ENCODE assay signal across 8 mouse cellular contexts in the genomic region with DNA sequence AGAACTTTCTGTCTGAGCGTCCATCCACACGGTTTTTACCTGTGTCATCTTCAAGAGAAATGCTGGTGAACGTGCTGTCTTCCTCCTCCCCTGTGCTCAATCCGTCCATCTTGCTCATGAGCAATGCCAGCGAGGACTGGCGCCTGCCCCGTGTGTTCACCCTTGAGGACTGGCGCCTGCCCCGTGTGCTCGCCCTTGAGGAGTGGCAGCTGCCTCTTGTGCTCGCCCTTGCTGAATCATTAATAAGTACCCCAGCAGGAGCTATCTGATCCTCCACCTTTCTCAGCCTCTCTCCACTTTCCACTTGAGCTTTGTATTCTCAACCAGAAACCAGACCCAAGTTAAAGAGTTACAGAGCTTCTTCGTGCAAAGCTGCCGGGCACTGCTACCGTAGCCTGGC. TPM values are rescaled to one million over a fixed set of nuclear protein-coding genes. Genes with fewer than 3 reads are reported as not detected.
A peak's percentile ranks its signal among the peaks of the same experiment; 100 is the strongest.
DNase-seq lines count a peak whose midpoint lies in the region; ATAC-seq and TF ChIP-seq lines count a peak whose summit lies in the region.

A gene (minus strand): TSS at position 170 of the 400 bp plus-strand sequence.

- no peaks in the 10 kb centered on the region for H3K4me1 ChIP-seq in lung, embryonic 14.5 days (ENCODE audit: insufficient read depth)
- H3K4me1 ChIP-seq in hindbrain, embryonic 16.5 days (ENCODE audit: control insufficient read depth, insufficient read depth, low read depth, low read length): no peaks in the 10 kb centered on the region
- no peaks in the 10 kb centered on the region for H3K4me1 ChIP-seq in midbrain, postnatal 0 days (ENCODE audit: insufficient read depth, low read length)

- DNase-seq in lung, embryonic 14.5 days: peak; percentile 44
- no peak for DNase-seq in lung, postnatal 14 days
- no peak for DNase-seq in gastrocnemius, adult 2 months
- DNase-seq in left cerebral cortex, postnatal 4 days: no peak
- DNase-seq in midbrain, postnatal 0 days (ENCODE audit: low spot score): no peak
- DNase-seq in thymus, postnatal 4 days: no peak

- intact Hi-C loops in gastrocnemius, adult 2 months (cut with DNase I): no loop called here
- intact Hi-C loops in left cerebral cortex, postnatal 4 days (cut with DNase I): no loop called here

- no peak within 1 kb of the TSS for H3K4me3 ChIP-seq in lung, embryonic 14.5 days (ENCODE audit: low read depth, low read length)
- H3K4me3 ChIP-seq in gastrocnemius, adult 2 months: no peak within 1 kb of the TSS
- H3K4me3 ChIP-seq in hindbrain, embryonic 16.5 days (ENCODE audit: low read length): no peak within 1 kb of the TSS
- no peak within 1 kb of the TSS for H3K4me3 ChIP-seq in midbrain, postnatal 0 days (ENCODE audit: low read depth, low read length)

- no peak for TF ChIP-seq CTCF in lung, embryonic 14.5 days (IDR thresholded peaks at IDR 0.05; ENCODE audit: low read depth)
- no peak for TF ChIP-seq CTCF in gastrocnemius, adult 2 months (IDR thresholded peaks at IDR 0.05)
- no peak for TF ChIP-seq CTCF in midbrain, postnatal 0 days (IDR thresholded peaks at IDR 0.05)

- peak; percentile 74; the same call in 1 of the 2 replicates for ATAC-seq in lung, embryonic 14.5 days (ENCODE audit: insufficient read depth)
- no peak for ATAC-seq in hindbrain, embryonic 16.5 days
- ATAC-seq in midbrain, postnatal 0 days (ENCODE audit: low FRiP score): no peak
- no peak for ATAC-seq in frontal cortex, adult (ENCODE audit: low TSS enrichment)

- no peaks in the 10 kb centered on the region for H3K36me3 ChIP-seq in lung, embryonic 14.5 days (ENCODE audit: insufficient read depth)
- no peaks in the 10 kb centered on the region for H3K36me3 ChIP-seq in hindbrain, embryonic 16.5 days (ENCODE audit: control insufficient read depth, insufficient read depth, low read length)
- H3K36me3 ChIP-seq in midbrain, postnatal 0 days (ENCODE audit: insufficient read depth, low read length): no peaks in the 10 kb centered on the region

- H3K9me3 ChIP-seq in lung, embryonic 14.5 days (ENCODE audit: low read depth, low read length): 0 out of 2 replicates have a peak, but pooled peaks cover 4% of the 10 kb centered on the region
- H3K9me3 ChIP-seq in hindbrain, embryonic 16.5 days (ENCODE audit: control insufficient read depth, low read length): no peaks in the 10 kb centered on the region
- no peaks in the 10 kb centered on the region for H3K9me3 ChIP-seq in midbrain, postnatal 0 days (ENCODE audit: low read length)

- peak within 1 kb of the TSS; percentile 21; the same call in 1 of the 2 replicates for H3K4me2 ChIP-seq in lung, embryonic 14.5 days
- no peak within 1 kb of the TSS for H3K4me2 ChIP-seq in hindbrain, embryonic 16.5 days (ENCODE audit: low read length)
- H3K4me2 ChIP-seq in midbrain, postnatal 0 days (ENCODE audit: low read depth, low read length, poor library complexity, severe bottlenecking): no peak within 1 kb of the TSS

- WGBS in lung, embryonic 14.5 days: 56% methylated on average over 14 of the region's 14 CpGs
- WGBS in hindbrain, embryonic 16.5 days: 80% methylated on average over 14 of the region's 14 CpGs
- WGBS in midbrain, postnatal 0 days: 86% methylated on average over 14 of the region's 14 CpGs

- no peak within 1 kb of the TSS for H3K9ac ChIP-seq in lung, embryonic 14.5 days
- no peak within 1 kb of the TSS for H3K9ac ChIP-seq in hindbrain, embryonic 16.5 days (ENCODE audit: low read depth, low read length)
- no peak within 1 kb of the TSS for H3K9ac ChIP-seq in midbrain, postnatal 0 days (replicated peaks; ENCODE audit: low read length, poor library complexity, severe bottlenecking)

- no peaks in the 10 kb centered on the region for H3K27me3 ChIP-seq in lung, embryonic 14.5 days (ENCODE audit: insufficient read depth, low read length)
- no peaks in the 10 kb centered on the region for H3K27me3 ChIP-seq in hindbrain, embryonic 16.5 days (replicated peaks; ENCODE audit: control insufficient read depth, insufficient read depth, low read length)
- H3K27me3 ChIP-seq in midbrain, postnatal 0 days (ENCODE audit: insufficient read depth, low read length): no peaks in the 10 kb centered on the region

- H3K27ac ChIP-seq in lung, embryonic 14.5 days (ENCODE audit: low read depth): peak within 1 kb of the TSS; percentile 36
- no peak within 1 kb of the TSS for H3K27ac ChIP-seq in gastrocnemius, adult 2 months
- no peak within 1 kb of the TSS for H3K27ac ChIP-seq in hindbrain, embryonic 16.5 days (ENCODE audit: low read depth, low read length)
- H3K27ac ChIP-seq in midbrain, postnatal 0 days (ENCODE audit: low read depth, low read length): no peak within 1 kb of the TSS

RNA-seq across cellular contexts. Expression of the gene that starts here (rescaled TPM):
- 115 and 123 TPM in 2 replicates for polyA plus RNA-seq in lung, embryonic 14.5 days (2014; fragmentation: Nextera tagmentation; extraction: Ambion mirVana)
- 10 to 100 TPM; 48.8 to 58.5 TPM for total RNA-seq in gastrocnemius, adult 2 months (2021)
- polyA plus RNA-seq in hindbrain, embryonic 16.5 days (2015; fragmentation: Nextera tagmentation; extraction: Ambion mirVana): 284 and 330 TPM in 2 replicates
- total RNA-seq in left cerebral cortex, postnatal 4 days (2021): 100 to 1,000 TPM; 266 to 271 TPM
- total RNA-seq in midbrain, postnatal 0 days (2014; rRNA removed): 319 and 385 TPM in 2 replicates
- polyA plus RNA-seq in midbrain, postnatal 0 days (2015; fragmentation: Nextera tagmentation; extraction: Ambion mirVana): 483 and 520 TPM in 2 replicates
